Mouse (Mus musculus) ovary, postnatal 14 days (tissue): Measurements from ENCODE around the gene Nup188.
A peak's percentile ranks its signal among the peaks of the same experiment; 100 is the strongest.

Experiments
- DNase-seq: peaks from one replicate; pipeline ENCODE4 v3.0.0; 2022; ENCODE audit warnings: low spot score

Nup188 gene

DNA sequence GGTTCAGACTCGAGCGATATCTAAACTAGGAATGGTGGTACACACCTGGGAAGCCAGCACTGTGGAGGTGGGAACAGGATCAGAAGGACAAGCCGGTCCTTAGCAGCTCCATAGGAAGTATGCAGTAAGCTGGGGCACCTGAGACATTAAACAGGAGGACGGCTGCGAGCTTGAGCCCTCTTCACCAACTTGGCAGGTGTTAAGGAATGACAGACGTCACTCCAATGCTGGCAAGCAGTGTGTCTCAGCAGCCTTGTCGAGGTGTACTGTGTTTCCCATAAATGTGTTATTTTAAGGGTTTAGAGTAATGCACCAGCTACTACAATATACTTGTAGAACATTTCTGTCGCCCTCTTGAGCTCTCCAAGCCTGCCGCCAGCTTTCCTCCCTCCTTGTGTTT, 100.7 kb downstream of the Nup188 start:
- no peak for DNase-seq

GRCm38 (mm10) chr2:30389000-30389399, 102.8 kb downstream of the Nup188 start:
- no peak for DNase-seq

GRCm38 (mm10) chr2:30392114-30392576, 105.9 kb downstream of the Nup188 start, which contains the start of gene Dolpp1:
Gene Dolpp1 (plus strand): TSS chr2:30392254.
- DNase-seq = peak; percentile 93

DNA sequence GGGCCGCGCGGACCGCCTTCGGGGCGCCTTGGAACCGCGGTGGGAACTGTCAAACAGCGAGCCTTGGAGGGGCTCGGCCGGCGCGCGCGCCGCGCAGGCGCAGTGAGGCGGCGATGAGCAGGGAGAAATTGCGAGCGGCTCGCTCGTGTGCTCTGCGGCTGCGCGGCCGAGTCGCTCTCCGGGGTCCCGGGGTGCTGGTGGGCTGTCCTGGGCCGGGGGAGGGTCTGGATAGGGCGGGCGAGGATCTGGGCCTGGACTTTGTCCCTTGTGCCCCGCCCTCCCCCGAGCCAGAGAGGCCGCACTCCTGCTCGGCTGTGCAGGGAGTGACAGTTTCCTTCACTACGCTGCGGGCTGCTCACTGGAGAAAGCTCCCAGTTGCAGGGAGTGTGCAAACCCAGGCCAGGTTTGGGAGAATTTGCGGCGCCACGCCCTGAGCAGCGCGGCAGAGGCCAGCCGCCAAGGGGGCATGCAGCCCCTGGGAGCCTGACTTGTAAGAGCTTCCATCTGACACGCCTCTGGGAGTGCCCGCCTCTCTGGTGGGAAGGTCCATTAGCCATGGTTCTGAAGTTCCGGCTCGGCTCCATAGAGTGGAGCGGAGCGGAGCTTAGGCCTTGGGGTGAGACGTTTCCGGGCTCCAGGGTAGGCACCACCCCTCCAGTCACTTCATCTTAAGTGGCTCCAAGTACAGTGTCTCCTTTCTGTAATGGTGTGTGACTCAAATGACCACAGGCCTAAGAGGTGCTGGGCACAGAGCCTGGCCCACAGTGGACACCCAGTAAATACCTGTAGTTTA, 106.6 kb downstream of the Nup188 start:
- DNase-seq = peak; percentile 51

DNA sequence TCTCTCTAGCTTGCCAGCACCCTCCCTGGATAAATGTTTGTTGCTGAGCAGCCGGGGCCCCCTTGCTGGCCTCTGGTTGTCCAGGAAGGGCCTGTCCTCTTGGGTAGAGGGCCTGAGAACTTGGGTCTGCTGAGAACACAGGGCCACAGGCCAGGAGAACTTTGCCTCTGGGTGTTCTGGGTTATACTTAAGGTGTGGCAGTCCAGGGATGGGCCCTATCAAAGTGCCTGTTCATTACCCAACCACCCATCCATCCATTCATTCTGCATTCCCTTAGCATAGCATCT, 107.1 kb downstream of the Nup188 start:
- DNase-seq = no peak
